Mouse (Mus musculus): Measurements from ENCODE around the gene Acoxl. TPM values are rescaled to one million over a fixed set of nuclear protein-coding genes. Genes with fewer than 3 reads are reported as not detected.

Acoxl gene
- polyA plus RNA-seq, 1 experiment from 2014 or later: 0.14 TPM

DNA sequence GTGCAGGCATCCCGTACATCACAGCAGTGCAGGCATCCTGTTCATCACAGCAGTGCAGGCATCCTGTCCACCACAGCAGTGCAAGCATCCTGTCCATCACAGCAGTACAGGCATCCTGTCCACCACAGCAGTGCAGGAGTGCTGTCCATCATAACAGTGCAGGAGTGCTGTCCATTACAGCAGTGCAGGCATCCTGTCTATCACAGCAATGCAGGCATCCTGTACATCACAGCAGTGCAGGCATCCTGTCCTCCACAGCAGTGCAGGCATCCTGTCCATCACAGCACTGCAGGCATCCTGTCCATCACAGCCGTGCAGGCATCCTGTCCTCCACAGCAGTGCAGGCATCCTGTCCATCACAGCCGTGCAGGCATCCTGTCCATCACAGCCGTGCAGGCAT is 207.8 kb downstream of the Acoxl start:
- H3K9me3 ChIP-seq (ENCODE audit: control insufficient read depth, low read length): no peaks in the 10 kb centered on the region
- no peaks in the 10 kb centered on the region for H3K4me1 ChIP-seq (replicated peaks; ENCODE audit: control insufficient read depth, insufficient read depth, low read length)
- 60% methylated on average over 4 of the region's 4 CpGs for WGBS
- ATAC-seq (ENCODE audit: low FRiP score) (no peak), DNase-seq (ENCODE audit: low spot score) (no peak)
- H3K4me2 ChIP-seq (replicated peaks; ENCODE audit: low read depth, low read length): no peak overlapping the region
- H3K27ac ChIP-seq (ENCODE audit: low read depth, low read length): no peak overlapping the region
- no peaks in the 10 kb centered on the region for H3K27me3 ChIP-seq (ENCODE audit: control insufficient read depth, insufficient read depth, low read length)
- H3K4me3 ChIP-seq (ENCODE audit: low read depth, low read length): no peak overlapping the region
- H3K9ac ChIP-seq (ENCODE audit: low read depth, low read length): no peak overlapping the region
- H3K36me3 ChIP-seq (ENCODE audit: control insufficient read depth, insufficient read depth, low read length): no peaks in the 10 kb centered on the region

DNA sequence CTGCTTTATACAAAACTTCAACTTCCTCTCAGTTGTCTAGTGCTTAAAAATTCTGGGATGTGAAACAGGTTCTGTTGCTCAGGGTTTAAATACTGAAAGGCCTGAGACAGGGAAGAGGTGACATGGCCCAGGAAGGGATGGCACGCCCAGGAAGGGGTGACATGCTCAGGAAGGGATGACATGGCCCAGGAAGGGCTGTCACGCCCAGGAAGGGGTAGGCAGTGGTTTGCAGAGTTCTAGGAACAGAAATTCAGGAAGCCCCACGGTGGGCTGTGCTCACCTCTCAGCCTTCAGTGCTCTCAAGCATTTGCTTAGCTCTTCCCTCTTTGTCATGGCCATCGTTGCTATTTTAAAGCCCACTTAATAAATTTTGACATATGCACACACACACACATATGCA is 216.2 kb downstream of the Acoxl start:
- Histone ChIP-seq H3K27me3 (ENCODE audit: control insufficient read depth, insufficient read depth, low read length) (no peaks in the 10 kb centered on the region), H3K27ac (ENCODE audit: low read depth, low read length) (no peak overlapping the region), H3K9ac (ENCODE audit: low read depth, low read length) (no peak overlapping the region), H3K4me3 (ENCODE audit: low read depth, low read length) (no peak overlapping the region), H3K36me3 (ENCODE audit: control insufficient read depth, insufficient read depth, low read length) (no peaks in the 10 kb centered on the region), H3K9me3 (ENCODE audit: control insufficient read depth, low read length) (no peaks in the 10 kb centered on the region), H3K4me1 (replicated peaks; ENCODE audit: control insufficient read depth, insufficient read depth, low read length) (no peaks in the 10 kb centered on the region), H3K4me2 (replicated peaks; ENCODE audit: low read depth, low read length) (no peak overlapping the region)
- ATAC-seq (ENCODE audit: low FRiP score) (no peak), DNase-seq (ENCODE audit: low spot score) (no peak)
- 92% methylated on average over 4 of the region's 4 CpGs for WGBS

DNA sequence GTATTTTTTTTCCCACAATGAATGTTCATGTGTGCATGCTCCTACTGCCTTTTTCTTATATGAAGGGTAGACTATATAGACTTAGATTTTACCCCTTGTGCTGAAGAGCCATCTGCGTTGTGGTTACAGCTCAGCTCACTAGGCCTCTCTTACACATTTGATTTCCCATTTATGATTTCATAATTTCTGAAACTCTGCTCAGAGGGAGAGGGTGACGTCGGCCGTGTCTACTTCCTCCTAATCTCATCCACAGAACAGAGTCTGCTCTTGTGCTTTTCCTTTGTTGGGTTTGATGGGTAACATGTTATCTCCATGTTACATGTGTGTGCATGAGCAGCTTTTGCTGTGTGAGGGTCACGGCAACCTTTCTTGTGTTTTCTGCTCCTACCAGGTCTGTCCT is 219.2 kb downstream of the Acoxl start:
- no peak for DNase-seq (ENCODE audit: low spot score)
- 93% methylated on average over 5 of the region's 5 CpGs for WGBS

GRCm38 (mm10) chr2:128058627-128059026 is 220.0 kb downstream of the Acoxl start:
- H3K27me3 ChIP-seq (ENCODE audit: control insufficient read depth, insufficient read depth, low read length): no peaks in the 10 kb centered on the region
- DNase-seq (ENCODE audit: low spot score) (no peak), ATAC-seq (ENCODE audit: low FRiP score) (no peak)
- no peaks in the 10 kb centered on the region for H3K36me3 ChIP-seq (ENCODE audit: control insufficient read depth, insufficient read depth, low read length)
- 71% methylated on average over 1 of the region's 1 CpGs for WGBS
- no peak overlapping the region for H3K9ac ChIP-seq (ENCODE audit: low read depth, low read length)
- no peak overlapping the region for H3K4me2 ChIP-seq (replicated peaks; ENCODE audit: low read depth, low read length)
- no peaks in the 10 kb centered on the region for H3K9me3 ChIP-seq (ENCODE audit: control insufficient read depth, low read length)
- no peak overlapping the region for H3K4me3 ChIP-seq (ENCODE audit: low read depth, low read length)
- no peaks in the 10 kb centered on the region for H3K4me1 ChIP-seq (replicated peaks; ENCODE audit: control insufficient read depth, insufficient read depth, low read length)
- no peak overlapping the region for H3K27ac ChIP-seq (ENCODE audit: low read depth, low read length)

More for the DNA sequence above, 219.2 kb downstream of the Acoxl start:
- Histone ChIP-seq H3K9ac (ENCODE audit: low read depth, low read length) (no peak overlapping the region), H3K36me3 (ENCODE audit: control insufficient read depth, insufficient read depth, low read length) (no peaks in the 10 kb centered on the region), H3K4me3 (ENCODE audit: low read depth, low read length) (no peak overlapping the region), H3K27ac (ENCODE audit: low read depth, low read length) (no peak overlapping the region), H3K27me3 (ENCODE audit: control insufficient read depth, insufficient read depth, low read length) (no peaks in the 10 kb centered on the region), H3K4me2 (replicated peaks; ENCODE audit: low read depth, low read length) (no peak overlapping the region), H3K9me3 (ENCODE audit: control insufficient read depth, low read length) (no peaks in the 10 kb centered on the region), H3K4me1 (replicated peaks; ENCODE audit: control insufficient read depth, insufficient read depth, low read length) (no peaks in the 10 kb centered on the region)
- ATAC-seq (ENCODE audit: low FRiP score): no peak

- no peak overlapping the region for H3K27ac ChIP-seq (ENCODE audit: low read depth, low read length)
- no peaks in the 10 kb centered on the region for H3K36me3 ChIP-seq (ENCODE audit: control insufficient read depth, insufficient read depth, low read length)
- H3K9ac ChIP-seq (ENCODE audit: low read depth, low read length): no peak overlapping the region
- DNase-seq (ENCODE audit: low spot score) (no peak), ATAC-seq (ENCODE audit: low FRiP score) (no peak)
- no peaks in the 10 kb centered on the region for H3K27me3 ChIP-seq (ENCODE audit: control insufficient read depth, insufficient read depth, low read length)
- no peak overlapping the region for H3K4me3 ChIP-seq (ENCODE audit: low read depth, low read length)
- no peaks in the 10 kb centered on the region for H3K9me3 ChIP-seq (ENCODE audit: control insufficient read depth, low read length)
- no peaks in the 10 kb centered on the region for H3K4me1 ChIP-seq (replicated peaks; ENCODE audit: control insufficient read depth, insufficient read depth, low read length)
- 83% methylated on average over 6 of the region's 6 CpGs for WGBS
- no peak overlapping the region for H3K4me2 ChIP-seq (replicated peaks; ENCODE audit: low read depth, low read length)
Measured at GRCm38 (mm10) chr2:128060213-128060612, 221.5 kb downstream of the Acoxl start.

- H3K4me3 ChIP-seq (ENCODE audit: low read depth, low read length): no peak overlapping the region
- H3K4me1 ChIP-seq (replicated peaks; ENCODE audit: control insufficient read depth, insufficient read depth, low read length): no peaks in the 10 kb centered on the region
- 54% methylated on average over 6 of the region's 6 CpGs for WGBS
- H3K27me3 ChIP-seq (ENCODE audit: control insufficient read depth, insufficient read depth, low read length): no peaks in the 10 kb centered on the region
- no peaks in the 10 kb centered on the region for H3K9me3 ChIP-seq (ENCODE audit: control insufficient read depth, low read length)
- H3K9ac ChIP-seq (ENCODE audit: low read depth, low read length): no peak overlapping the region
- no peaks in the 10 kb centered on the region for H3K36me3 ChIP-seq (ENCODE audit: control insufficient read depth, insufficient read depth, low read length)
- no peak overlapping the region for H3K27ac ChIP-seq (ENCODE audit: low read depth, low read length)
- no peak overlapping the region for H3K4me2 ChIP-seq (replicated peaks; ENCODE audit: low read depth, low read length)
- DNase-seq (ENCODE audit: low spot score) (no peak), ATAC-seq (ENCODE audit: low FRiP score) (no peak)
Measured at GRCm38 (mm10) chr2:128060680-128061287, 222.1 kb downstream of the Acoxl start.

DNA sequence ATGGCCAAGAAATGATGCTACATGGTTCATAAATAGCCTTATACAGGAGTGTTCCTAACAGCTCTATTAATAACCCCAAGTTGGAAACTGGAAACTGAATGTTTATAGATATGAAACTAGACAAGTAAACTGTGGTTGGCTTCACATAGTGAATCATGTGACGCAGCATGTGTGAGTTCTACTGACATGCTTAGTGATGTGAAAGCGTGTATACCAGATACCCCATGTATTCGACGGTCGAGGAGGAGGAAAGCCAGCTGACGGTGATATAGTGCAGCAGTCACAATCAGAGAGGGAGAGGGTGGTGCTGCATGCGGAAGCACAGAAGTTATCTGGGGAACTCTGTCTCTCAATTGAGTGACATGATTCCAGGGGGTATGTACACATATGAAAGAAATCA is 222.8 kb downstream of the Acoxl start:
- Histone ChIP-seq H3K27ac (ENCODE audit: low read depth, low read length) (no peak overlapping the region), H3K4me3 (ENCODE audit: low read depth, low read length) (no peak overlapping the region), H3K4me1 (replicated peaks; ENCODE audit: control insufficient read depth, insufficient read depth, low read length) (no peaks in the 10 kb centered on the region), H3K27me3 (ENCODE audit: control insufficient read depth, insufficient read depth, low read length) (no peaks in the 10 kb centered on the region), H3K36me3 (ENCODE audit: control insufficient read depth, insufficient read depth, low read length) (no peaks in the 10 kb centered on the region), H3K9me3 (ENCODE audit: control insufficient read depth, low read length) (no peaks in the 10 kb centered on the region), H3K9ac (ENCODE audit: low read depth, low read length) (no peak overlapping the region), H3K4me2 (replicated peaks; ENCODE audit: low read depth, low read length) (no peak overlapping the region)
- ATAC-seq (ENCODE audit: low FRiP score) (no peak), DNase-seq (ENCODE audit: low spot score) (no peak)
- WGBS: 89% methylated on average over 7 of the region's 7 CpGs

DNA sequence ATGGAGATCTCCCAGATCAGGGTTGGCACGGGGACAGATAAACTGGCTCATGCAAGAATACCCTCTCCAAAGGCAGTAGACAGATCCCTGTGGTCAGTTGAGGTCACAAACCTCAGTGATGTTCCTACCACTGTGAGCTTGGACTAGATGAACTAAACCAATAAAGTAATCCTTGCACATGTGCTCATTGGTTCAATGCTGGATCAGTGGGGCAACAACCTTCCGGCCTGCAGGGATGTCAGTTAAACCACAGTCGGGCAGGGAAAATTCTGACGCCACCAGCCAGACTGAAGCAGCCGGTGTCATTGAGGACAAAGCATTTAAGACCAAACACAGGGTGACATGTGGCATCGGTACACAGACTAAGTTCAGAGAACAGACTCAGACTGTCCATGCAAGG is 224.1 kb downstream of the Acoxl start:
- no peak overlapping the region for H3K27ac ChIP-seq (ENCODE audit: low read depth, low read length)
- H3K4me1 ChIP-seq (replicated peaks; ENCODE audit: control insufficient read depth, insufficient read depth, low read length): no peaks in the 10 kb centered on the region
- ATAC-seq (ENCODE audit: low FRiP score): no peak
- 91% methylated on average over 6 of the region's 6 CpGs for WGBS
- no peak overlapping the region for H3K4me3 ChIP-seq (ENCODE audit: low read depth, low read length)
- H3K4me2 ChIP-seq (replicated peaks; ENCODE audit: low read depth, low read length): no peak overlapping the region
- no peaks in the 10 kb centered on the region for H3K36me3 ChIP-seq (ENCODE audit: control insufficient read depth, insufficient read depth, low read length)
- H3K9me3 ChIP-seq (ENCODE audit: control insufficient read depth, low read length): no peaks in the 10 kb centered on the region
- H3K27me3 ChIP-seq (ENCODE audit: control insufficient read depth, insufficient read depth, low read length): no peaks in the 10 kb centered on the region
- H3K9ac ChIP-seq (ENCODE audit: low read depth, low read length): no peak overlapping the region
- DNase-seq (ENCODE audit: low spot score): no peak

- ATAC-seq (ENCODE audit: low FRiP score) (no peak), DNase-seq (ENCODE audit: low spot score) (no peak)
- H3K4me2 ChIP-seq (replicated peaks; ENCODE audit: low read depth, low read length): no peak overlapping the region
- H3K36me3 ChIP-seq (ENCODE audit: control insufficient read depth, insufficient read depth, low read length): no peaks in the 10 kb centered on the region
- H3K9ac ChIP-seq (ENCODE audit: low read depth, low read length): no peak overlapping the region
- WGBS: 95% methylated on average over 2 of the region's 2 CpGs
- no peaks in the 10 kb centered on the region for H3K9me3 ChIP-seq (ENCODE audit: control insufficient read depth, low read length)
- H3K4me3 ChIP-seq (ENCODE audit: low read depth, low read length): no peak overlapping the region
- H3K4me1 ChIP-seq (replicated peaks; ENCODE audit: control insufficient read depth, insufficient read depth, low read length): no peaks in the 10 kb centered on the region
- no peaks in the 10 kb centered on the region for H3K27me3 ChIP-seq (ENCODE audit: control insufficient read depth, insufficient read depth, low read length)
- H3K27ac ChIP-seq (ENCODE audit: low read depth, low read length): no peak overlapping the region
Measured at GRCm38 (mm10) chr2:128065013-128065412, 226.3 kb downstream of the Acoxl start.

Measured in hindbrain, embryonic 11.5 days (tissue).